Mouse (Mus musculus) cerebral cortex, adult 2 months (tissue): ENCODE results near the gene Fam131c.

Source experiments
- WGBS: fragments of 180-500 bp; shearing (Covaris S2); methylation state at CpG from one replicate; pipeline ENCODE4 v1.1.7; 2018; 5-methylcytosine and 5-hydroxymethylcytosine counted together

Gene Fam131c

DNA sequence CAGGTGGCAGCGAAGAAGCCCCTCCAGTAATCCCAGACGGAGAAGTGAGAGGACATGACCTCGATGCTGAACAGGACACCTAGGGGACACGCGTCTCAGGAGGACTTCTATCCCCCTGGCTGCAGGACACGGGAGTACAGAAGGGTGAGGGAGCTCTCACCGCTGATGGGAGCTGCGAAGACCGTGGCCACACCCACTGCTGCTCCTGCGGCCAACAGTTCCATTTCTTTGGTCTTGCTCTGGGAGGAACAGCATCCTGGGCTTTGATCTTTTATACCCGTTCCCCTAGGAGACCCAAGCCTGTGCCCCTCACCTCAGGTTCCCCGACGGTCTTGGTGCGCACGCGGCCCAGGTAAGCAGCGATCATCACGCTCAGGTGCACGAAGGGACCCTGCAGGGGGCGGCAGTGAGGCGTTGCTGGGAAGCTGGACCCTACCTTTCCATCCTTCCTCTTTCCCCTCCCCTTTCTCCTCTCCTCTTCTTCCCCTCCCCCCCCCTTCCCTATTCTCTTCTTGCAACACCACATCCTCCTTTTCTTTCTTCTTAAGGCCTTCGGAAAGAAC, 43.5 kb downstream of the Fam131c start:
- WGBS = 27% methylated on average over 22 of the region's 22 CpGs

- 73% methylated on average over 7 of the region's 7 CpGs for WGBS
Measured at GRCm38 (mm10) chr4:141415924-141416323, 47.9 kb downstream of the Fam131c start, which contains the start of gene Clcnkb. Clcnkb (minus strand) TSS chr4:141416014.

GRCm38 (mm10) chr4:141419398-141420191, 51.6 kb downstream of the Fam131c start:
- 62% methylated on average over 27 of the region's 27 CpGs for WGBS

GRCm38 (mm10) chr4:141420192-141420829, 52.3 kb downstream of the Fam131c start, which contains the start of gene Hspb7:
Hspb7 (plus strand) TSS chr4:141420779.
- 47% methylated on average over 9 of the region's 9 CpGs for WGBS

- 77% methylated on average over 9 of the region's 9 CpGs for WGBS
Measured at GRCm38 (mm10) chr4:141420886-141421285, 52.9 kb downstream of the Fam131c start.

DNA sequence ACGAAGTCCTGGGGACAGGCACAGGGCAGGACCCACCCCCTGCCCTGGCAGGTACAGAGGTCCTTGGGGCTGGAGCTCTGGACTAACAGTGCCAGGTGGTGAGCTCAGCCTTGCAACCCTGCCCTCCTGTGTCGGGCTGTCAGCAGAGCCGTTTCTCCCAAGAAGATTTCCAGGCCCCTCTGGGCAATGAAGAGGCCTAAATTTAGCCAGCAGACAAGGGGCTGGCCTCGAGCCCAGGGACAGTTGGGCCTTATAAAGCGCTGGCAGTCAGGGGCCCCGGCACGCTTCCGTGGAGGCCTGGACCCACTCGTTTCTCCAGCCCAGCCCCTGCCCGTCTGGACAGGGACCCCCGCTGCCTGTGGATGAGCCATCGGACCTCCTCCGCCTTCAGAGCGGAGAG, 53.4 kb downstream of the Fam131c start:
- WGBS = 56% methylated on average over 14 of the region's 14 CpGs

- WGBS = 79% methylated on average over 5 of the region's 5 CpGs
Measured at GRCm38 (mm10) chr4:141422841-141423240, 54.8 kb downstream of the Fam131c start.

GRCm38 (mm10) chr4:141423288-141423687, 55.3 kb downstream of the Fam131c start:
- 77% methylated on average over 5 of the region's 5 CpGs for WGBS

GRCm38 (mm10) chr4:141423691-141424431, 55.8 kb downstream of the Fam131c start:
- 91% methylated on average over 13 of the region's 13 CpGs for WGBS

DNA sequence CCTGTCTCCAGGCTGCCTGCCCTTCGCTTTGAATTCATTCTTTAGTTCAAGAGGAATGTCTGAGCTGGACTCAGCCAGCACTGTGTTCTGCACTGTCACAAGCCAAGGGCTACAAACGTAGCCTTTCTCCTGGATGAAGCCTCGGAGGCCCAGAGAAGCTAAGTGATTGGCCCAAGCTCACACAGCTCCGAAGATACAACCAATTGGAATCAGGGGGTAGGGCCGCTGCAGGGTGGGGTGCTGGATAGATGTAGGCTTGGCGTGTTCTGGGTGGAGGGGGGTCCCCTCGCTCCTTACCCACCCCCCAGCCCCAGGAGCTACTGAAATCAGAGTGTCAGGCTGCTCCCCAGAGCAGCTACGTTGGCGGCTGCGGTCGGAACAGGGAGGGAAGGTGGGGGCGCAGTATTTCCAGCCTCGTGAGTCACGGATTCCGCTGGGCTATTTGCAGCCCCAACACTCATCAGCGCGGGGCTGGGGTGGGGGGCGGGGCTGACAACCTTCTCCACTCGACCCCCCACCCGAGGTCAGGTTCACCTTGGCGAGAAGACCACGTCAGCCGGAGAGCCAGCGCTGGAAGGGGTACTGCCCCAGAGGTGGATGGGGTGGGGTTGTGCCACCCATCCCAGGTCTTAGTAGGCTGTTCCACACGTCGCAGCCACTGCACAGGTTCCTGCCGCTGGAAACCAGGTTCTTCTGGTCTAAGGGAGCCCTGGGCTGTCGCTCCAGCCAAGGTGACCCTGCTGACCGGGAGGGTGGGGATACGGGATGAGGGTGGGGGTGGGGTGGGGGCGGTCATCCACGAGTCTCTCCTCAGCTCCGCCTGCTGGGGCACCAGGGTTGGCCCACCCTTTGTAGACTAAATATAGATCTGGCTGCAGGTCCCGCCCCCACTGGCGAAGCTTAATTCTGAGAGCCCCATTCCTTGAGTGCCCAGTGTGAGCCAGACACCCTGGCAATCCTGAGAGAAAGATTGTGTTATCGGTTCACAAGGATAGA, 57.8 kb downstream of the Fam131c start:
- WGBS = 4% methylated on average over 36 of the region's 36 CpGs

- 61% methylated on average over 10 of the region's 10 CpGs for WGBS
Measured at GRCm38 (mm10) chr4:141426796-141427745, 59.1 kb downstream of the Fam131c start.

DNA sequence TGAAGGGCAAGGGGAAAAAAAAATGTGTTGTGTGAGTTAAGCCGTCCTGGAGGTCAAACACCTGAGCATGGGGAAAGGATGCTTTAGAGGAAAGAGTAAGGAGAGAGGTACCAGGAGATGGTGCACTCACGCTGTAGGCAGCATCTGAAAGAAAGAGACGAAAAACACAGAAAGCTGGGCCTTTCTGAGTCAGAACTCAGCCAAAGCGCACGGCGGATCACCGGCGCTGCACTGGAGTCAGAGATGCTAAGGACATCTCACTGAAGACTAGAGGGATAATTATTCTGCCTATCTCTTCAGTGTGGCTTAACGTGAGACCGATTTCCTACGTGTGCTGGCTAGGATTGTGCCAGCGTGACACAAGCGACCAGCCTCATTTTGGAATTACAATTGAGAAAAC, 59.9 kb downstream of the Fam131c start:
- 82% methylated on average over 13 of the region's 13 CpGs for WGBS

DNA sequence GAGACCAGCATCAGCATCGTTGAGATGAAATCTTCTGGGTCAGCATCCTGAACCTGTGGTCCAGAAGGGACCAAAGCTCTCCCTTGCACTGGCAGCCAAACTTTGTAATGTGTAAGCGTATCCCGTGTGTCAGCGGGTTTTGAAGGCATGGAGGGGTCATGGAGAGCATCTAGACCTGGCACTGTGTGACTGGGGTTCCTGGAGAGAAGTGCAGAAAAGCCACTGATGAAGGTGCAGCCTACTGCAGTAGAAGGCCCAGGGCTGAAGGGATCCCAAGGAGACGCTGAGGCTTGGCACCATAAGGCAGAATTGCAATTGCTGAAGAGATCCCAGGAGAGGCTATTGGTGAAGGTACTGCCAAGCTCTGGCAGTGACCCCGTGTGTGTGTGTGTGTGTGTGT, 61.4 kb downstream of the Fam131c start:
- WGBS = 84% methylated on average over 6 of the region's 6 CpGs

GRCm38 (mm10) chr4:141429847-141430246, 61.8 kb downstream of the Fam131c start:
- 61% methylated on average over 9 of the region's 9 CpGs for WGBS

GRCm38 (mm10) chr4:141430997-141431396, 63.0 kb downstream of the Fam131c start:
- 45% methylated on average over 9 of the region's 9 CpGs for WGBS

- 54% methylated on average over 14 of the region's 14 CpGs for WGBS
Measured at GRCm38 (mm10) chr4:141432666-141433065, 64.6 kb downstream of the Fam131c start.

- 78% methylated on average over 18 of the region's 18 CpGs for WGBS
Measured at GRCm38 (mm10) chr4:141433191-141433590, 65.2 kb downstream of the Fam131c start.
